Mouse (Mus musculus): ENCODE results near the gene Gpatch2l. TPM values are rescaled to one million over a fixed set of nuclear protein-coding genes. Genes with fewer than 3 reads are reported as not detected.
A peak's percentile ranks its signal among the peaks of the same experiment; 100 is the strongest.

Gpatch2l gene
- polyA plus RNA-seq (2012; rRNA removed) = 10.2 and 13.0 TPM in 2 replicates

- Histone ChIP-seq H3K4me1 (ENCODE audit: control insufficient read depth, insufficient read depth, low read length) (no peaks in the 10 kb centered on the region), H3K4me3 (replicated peaks; ENCODE audit: extremely low read depth, low read depth, low read length) (peak within 1 kb of the TSS; percentile 79)
- under 1% methylated on average over 58 of the region's 58 CpGs for WGBS
- TF ChIP-seq CTCF (IDR thresholded peaks at IDR 0.05; ENCODE audit: insufficient read depth, low read length) (no peak), POLR2A (IDR thresholded peaks at IDR 0.05; ENCODE audit: borderline replicate concordance, extremely low read depth, low read depth, low read length) (peak; percentile 78)
- DNase-seq = peak; percentile 95
Measured at GRCm38 (mm10) chr12:86241604-86242536, at the start of gene Gpatch2l. Gpatch2l (plus strand) TSS chr12:86241858.

GRCm38 (mm10) chr12:86192036-86192449, 49.6 kb upstream of the Gpatch2l start:
- H3K4me3 ChIP-seq (replicated peaks; ENCODE audit: extremely low read depth, low read depth, low read length) = no peak overlapping the region
- no peaks in the 10 kb centered on the region for H3K4me1 ChIP-seq (ENCODE audit: control insufficient read depth, insufficient read depth, low read length)
- TF ChIP-seq POLR2A (IDR thresholded peaks at IDR 0.05; ENCODE audit: borderline replicate concordance, extremely low read depth, low read depth, low read length) = no peak
- no peak for DNase-seq
- 42% methylated on average over 15 of the region's 15 CpGs for WGBS

GRCm38 (mm10) chr12:86196944-86197343, 44.7 kb upstream of the Gpatch2l start:
- H3K4me3 ChIP-seq (replicated peaks; ENCODE audit: extremely low read depth, low read depth, low read length) = no peak overlapping the region
- TF ChIP-seq POLR2A (IDR thresholded peaks at IDR 0.05; ENCODE audit: borderline replicate concordance, extremely low read depth, low read depth, low read length) (no peak), CTCF (IDR thresholded peaks at IDR 0.05; ENCODE audit: insufficient read depth, low read length) (no peak)
- 88% methylated on average over 7 of the region's 7 CpGs for WGBS
- no peaks in the 10 kb centered on the region for H3K4me1 ChIP-seq (ENCODE audit: control insufficient read depth, insufficient read depth, low read length)
- DNase-seq = no peak

GRCm38 (mm10) chr12:86203443-86204057, 38.1 kb upstream of the Gpatch2l start:
- Histone ChIP-seq H3K4me3 (replicated peaks; ENCODE audit: extremely low read depth, low read depth, low read length) (no peak overlapping the region), H3K4me1 (ENCODE audit: control insufficient read depth, insufficient read depth, low read length) (no peaks in the 10 kb centered on the region)
- no peak for DNase-seq
- no peak for TF ChIP-seq POLR2A (IDR thresholded peaks at IDR 0.05; ENCODE audit: borderline replicate concordance, extremely low read depth, low read depth, low read length)
- TF ChIP-seq CTCF (IDR thresholded peaks at IDR 0.05; ENCODE audit: insufficient read depth, low read length) = no peak
- 26% methylated on average over 8 of the region's 8 CpGs for WGBS

- H3K4me1 ChIP-seq (ENCODE audit: control insufficient read depth, insufficient read depth, low read length) = no peaks in the 10 kb centered on the region; the same call in 1 of the 2 replicates
- no peak for TF ChIP-seq CTCF (IDR thresholded peaks at IDR 0.05; ENCODE audit: insufficient read depth, low read length)
- TF ChIP-seq POLR2A (IDR thresholded peaks at IDR 0.05; ENCODE audit: borderline replicate concordance, extremely low read depth, low read depth, low read length) = no peak
- 3% methylated on average over 19 of the region's 19 CpGs for WGBS
- DNase-seq = no peak
- no peak overlapping the region for H3K4me3 ChIP-seq (replicated peaks; ENCODE audit: extremely low read depth, low read depth, low read length)
Measured at GRCm38 (mm10) chr12:86211099-86211520, 30.5 kb upstream of the Gpatch2l start.

- Histone ChIP-seq H3K4me1 (ENCODE audit: control insufficient read depth, insufficient read depth, low read length) (no peaks in the 10 kb centered on the region; the same call in 1 of the 2 replicates), H3K4me3 (replicated peaks; ENCODE audit: extremely low read depth, low read depth, low read length) (no peak overlapping the region)
- 43% methylated on average over 15 of the region's 15 CpGs for WGBS
- DNase-seq = peak; percentile 31
- TF ChIP-seq POLR2A (IDR thresholded peaks at IDR 0.05; ENCODE audit: borderline replicate concordance, extremely low read depth, low read depth, low read length) (no peak), CTCF (IDR thresholded peaks at IDR 0.05; ENCODE audit: insufficient read depth, low read length) (no peak)
Measured at GRCm38 (mm10) chr12:86212693-86213470, 28.8 kb upstream of the Gpatch2l start.

GRCm38 (mm10) chr12:86214201-86214600, 27.5 kb upstream of the Gpatch2l start:
- no peak for TF ChIP-seq POLR2A (IDR thresholded peaks at IDR 0.05; ENCODE audit: borderline replicate concordance, extremely low read depth, low read depth, low read length)
- no peak for TF ChIP-seq CTCF (IDR thresholded peaks at IDR 0.05; ENCODE audit: insufficient read depth, low read length)
- H3K4me1 ChIP-seq (ENCODE audit: control insufficient read depth, insufficient read depth, low read length) = no peaks in the 10 kb centered on the region; the same call in 1 of the 2 replicates
- no peak overlapping the region for H3K4me3 ChIP-seq (replicated peaks; ENCODE audit: extremely low read depth, low read depth, low read length)
- WGBS = 20% methylated on average over 24 of the region's 24 CpGs
- DNase-seq = no peak

GRCm38 (mm10) chr12:86216687-86217421, 24.8 kb upstream of the Gpatch2l start:
- DNase-seq = no peak
- 2% methylated on average over 22 of the region's 22 CpGs for WGBS
- TF ChIP-seq CTCF (IDR thresholded peaks at IDR 0.05; ENCODE audit: insufficient read depth, low read length) (no peak), POLR2A (IDR thresholded peaks at IDR 0.05; ENCODE audit: borderline replicate concordance, extremely low read depth, low read depth, low read length) (no peak)
- no peak overlapping the region for H3K4me3 ChIP-seq (replicated peaks; ENCODE audit: extremely low read depth, low read depth, low read length)
- H3K4me1 ChIP-seq (ENCODE audit: control insufficient read depth, insufficient read depth, low read length) = no peaks in the 10 kb centered on the region; the same call in 1 of the 2 replicates

Data from lung, adult 2 months (tissue).